Mouse (Mus musculus) spleen, postnatal 14 days (tissue): ENCODE measurements around the gene Hao2.

Experiments used
- DNase-seq, 2 experiments: peaks; one replicate each; pipeline ENCODE4 v3.0.0; 2021 to 2022; ENCODE audit warnings: low spot score in 2 of 2

Hao2 gene

GRCm38 (mm10) chr3:98893057-98893772, at the start of gene Hao2:
Gene Hao2 (minus strand): TSS chr3:98893239.
- DNase-seq: no peak

GRCm38 (mm10) chr3:98941601-98942000, 48.6 kb upstream of the Hao2 start:
- no peak for DNase-seq

GRCm38 (mm10) chr3:98941066-98941551, 48.1 kb upstream of the Hao2 start:
- DNase-seq: no peak

- DNase-seq: no peak
These were observed 47.2 kb upstream of the Hao2 start for GRCm38 (mm10) chr3:98940225-98940624.

- DNase-seq: no peak
These were observed 43.4 kb upstream of the Hao2 start for GRCm38 (mm10) chr3:98936446-98936845.

- no peak for DNase-seq
These were observed 41.6 kb upstream of the Hao2 start for GRCm38 (mm10) chr3:98934601-98935000.

GRCm38 (mm10) chr3:98934041-98934440, 41.0 kb upstream of the Hao2 start:
- DNase-seq: no peak

- no peak for DNase-seq
These were observed 39.4 kb upstream of the Hao2 start for GRCm38 (mm10) chr3:98932421-98932820.

GRCm38 (mm10) chr3:98931836-98932235, 38.8 kb upstream of the Hao2 start:
- no peak for DNase-seq

- no peak for DNase-seq
These were observed 27.4 kb upstream of the Hao2 start for GRCm38 (mm10) chr3:98920417-98920816.

GRCm38 (mm10) chr3:98917260-98917659, 24.2 kb upstream of the Hao2 start:
- no peak for DNase-seq

GRCm38 (mm10) chr3:98916856-98917255, 23.8 kb upstream of the Hao2 start:
- no peak for DNase-seq

- DNase-seq: peak in 1 of 2 experiments; percentile 3
These were observed 22.6 kb upstream of the Hao2 start for GRCm38 (mm10) chr3:98915659-98916058.

GRCm38 (mm10) chr3:98913591-98913990, 20.6 kb upstream of the Hao2 start:
- DNase-seq: no peak

- DNase-seq: no peak
These were observed 4.6 kb upstream of the Hao2 start for GRCm38 (mm10) chr3:98897606-98898005.

- DNase-seq: no peak
These were observed 2.1 kb upstream of the Hao2 start for GRCm38 (mm10) chr3:98895071-98895601.

- DNase-seq: no peak
These were observed 2.6 kb downstream of the Hao2 start for GRCm38 (mm10) chr3:98890430-98890829.

- DNase-seq: no peak
These were observed 4.8 kb downstream of the Hao2 start for GRCm38 (mm10) chr3:98888206-98888605.

GRCm38 (mm10) chr3:98880831-98881230, 12.2 kb downstream of the Hao2 start:
- no peak for DNase-seq

GRCm38 (mm10) chr3:98880216-98880615, 12.8 kb downstream of the Hao2 start:
- DNase-seq: no peak

- DNase-seq: no peak
These were observed 24.8 kb downstream of the Hao2 start for GRCm38 (mm10) chr3:98868219-98868618.

GRCm38 (mm10) chr3:98862800-98863199, 30.2 kb downstream of the Hao2 start:
- DNase-seq: no peak

GRCm38 (mm10) chr3:98859576-98859975, 33.5 kb downstream of the Hao2 start, which contains the start of gene Hsd3b1:
Gene Hsd3b1 (minus strand): TSS chr3:98859794.
- DNase-seq: no peak
